Mouse (Mus musculus) lung, postnatal 10 days (tissue): ENCODE measurements at regions not wholly inside any gene's neighbourhood (a gene's known extent, or its start where the extent isn't known, plus 50 kb on each side); places are given as distances from the start of the nearest gene placed in this dataset.

Experiments
- DNase-seq: peaks from one replicate; pipeline ENCODE4 v3.0.0; 2021

GRCm38 (mm10) chr9:43982359-43982889 lies 60.8 kb upstream of the Thy1 start:
- DNase-seq: peak; percentile 56

- DNase-seq: peak; percentile 35
Measured at GRCm38 (mm10) chr9:43983220-43983619, 60.0 kb upstream of the Thy1 start.

- peak; percentile 93 for DNase-seq
Measured at GRCm38 (mm10) chr9:43984181-43985062, 58.8 kb upstream of the Thy1 start.

GRCm38 (mm10) chr9:43987957-43988356 lies 55.2 kb upstream of the Thy1 start:
- no peak for DNase-seq

- peak; percentile 50 for DNase-seq
Measured at GRCm38 (mm10) chr9:43988981-43989860, 54.0 kb upstream of the Thy1 start.

- DNase-seq: peak; percentile 22
Measured at GRCm38 (mm10) chr9:43990124-43990523, 53.1 kb upstream of the Thy1 start.

- no peak for DNase-seq
Measured at GRCm38 (mm10) chr9:43993221-43993976, 49.8 kb upstream of the Thy1 start.
